Mouse (Mus musculus) cerebellum, adult 2 months (tissue): ENCODE data around the gene Palm3.

ENCODE experiments used
- CTCF ChIP-seq: fragments of 200-500 bp; IDR thresholded peaks from 2 replicates; pipeline ENCODE4 v1.5.1; 2011; ENCODE audit warnings: low read depth, mild to moderate bottlenecking, control low read depth, low read length, moderate library complexity, borderline replicate concordance; ENCODE audit not compliant: insufficient read depth
- POLR2A ChIP-seq: fragments of 200-500 bp; IDR thresholded peaks from 2 replicates; pipeline ENCODE4 v1.6.1; 2011; ENCODE audit warnings: low read length, control low read depth, borderline replicate concordance; ENCODE audit not compliant: insufficient read depth

DNA sequence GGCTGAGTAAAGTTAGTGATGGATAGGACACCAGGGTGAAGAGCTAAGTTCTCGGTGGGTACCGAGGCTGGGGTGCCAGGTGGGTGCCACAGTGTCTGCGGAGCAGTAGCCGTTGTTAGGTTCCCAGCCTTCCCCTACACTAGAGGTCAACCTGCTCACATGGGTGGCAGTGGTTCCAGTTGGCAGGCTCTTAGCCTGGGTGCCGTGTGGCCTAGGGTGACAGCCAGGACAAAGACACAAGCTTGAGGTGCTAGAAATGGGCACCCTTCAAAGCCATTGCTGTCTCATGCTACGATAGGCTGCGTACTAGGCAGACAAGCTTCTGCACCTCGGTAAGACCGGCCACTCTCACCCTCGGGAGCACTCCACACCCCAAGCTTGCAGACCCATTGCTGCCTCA lies 51.0 kb downstream of the Palm3 start:
- TF ChIP-seq CTCF (no peak), POLR2A (no peak)
